Mouse (Mus musculus) embryonic facial prominence, embryonic 14.5 days (tissue): ENCODE data around the gene Krt81. TPM values are rescaled to one million over a fixed set of nuclear protein-coding genes. Genes with fewer than 3 reads are reported as not detected.

Source experiments
- ATAC-seq: fragments of 200-750 bp; cut with Nextera tagmentation; 2 replicates; pipeline ENCODE4 v1.8.0; 2017; ENCODE audit warnings: low read depth, moderate number of reproducible peaks, moderate TSS enrichment
- DNase-seq: peaks from one replicate; pipeline ENCODE4 v3.0.0-alpha.2; 2015; ENCODE audit warnings: low spot score
- H3K27ac ChIP-seq: fragments of 300-500 bp; sonication (generic); replicated peaks from 2 replicates; pipeline ENCODE4 v1.5.1; 2014; ENCODE audit warnings: low read depth, mild to moderate bottlenecking, low read length, moderate library complexity
- H3K27me3 ChIP-seq: fragments of 300-500 bp; sonication (generic); replicated peaks from 2 replicates; pipeline ENCODE4 v1.6.1; 2014; ENCODE audit warnings: low read length; ENCODE audit not compliant: control insufficient read depth, insufficient read depth
- H3K36me3 ChIP-seq: fragments of 300-500 bp; sonication (generic); 2 replicates; pipeline ENCODE4 v1.6.1; 2014; ENCODE audit warnings: low read length, mixed read lengths; ENCODE audit not compliant: control insufficient read depth, insufficient read depth
- H3K4me1 ChIP-seq: fragments of 300-500 bp; sonication (generic); 2 replicates; pipeline ENCODE4 v1.6.1; 2014; ENCODE audit warnings: antibody characterized with exemption, low read length; ENCODE audit not compliant: control insufficient read depth, insufficient read depth
- H3K4me2 ChIP-seq: fragments of 300-500 bp; sonication (generic); 2 replicates; pipeline ENCODE4 v1.6.1; 2014; ENCODE audit warnings: low read depth, mild to moderate bottlenecking, low read length, moderate library complexity, mixed read lengths
- H3K4me3 ChIP-seq: fragments of 300-500 bp; sonication (generic); 2 replicates; pipeline ENCODE4 v1.5.1; 2014; ENCODE audit warnings: low read depth, mild to moderate bottlenecking, low read length
- H3K9ac ChIP-seq: fragments of 300-500 bp; sonication (generic); 2 replicates; pipeline ENCODE4 v1.6.1; 2014; ENCODE audit warnings: low read depth, mild to moderate bottlenecking, low read length, moderate library complexity, mixed read lengths
- H3K9me3 ChIP-seq: fragments of 300-500 bp; sonication (generic); 2 replicates; pipeline ENCODE4 v1.6.1; 2016; ENCODE audit warnings: low read length; ENCODE audit not compliant: control insufficient read depth
- WGBS: fragments of 180-500 bp; shearing (Covaris S2); extraction: QIAGEN DNeasy Blood & Tissue Kit; methylation state at CpG from one replicate; pipeline ENCODE4 v1.1.7; 2014; 5-methylcytosine and 5-hydroxymethylcytosine counted together
- polyA plus RNA-seq: library from polyadenylated mRNA; unstranded; fragments of >200 nt; fragmentation: Nextera tagmentation; extraction: Ambion mirVana; gene quantifications from 2 replicates; pipeline ENCODE4 v1.2.1, GENCODE M21; 2014

Gene Krt81
- polyA plus RNA-seq, 1 experiment from 2014 or later, result not detected

GRCm38 (mm10) chr15:101459283-101459682 is 4.3 kb downstream of the Krt81 start:
- 79% methylated on average over 14 of the region's 14 CpGs for WGBS
- H3K36me3 ChIP-seq, result no peaks in the 10 kb centered on the region
- no peak overlapping the region for H3K4me3 ChIP-seq
- 0 out of 2 replicates have a peak, but pooled peaks cover 8% of the 10 kb centered on the region for H3K9me3 ChIP-seq
- H3K4me2 ChIP-seq, result no peak overlapping the region
- no peak for DNase-seq
- H3K4me1 ChIP-seq, result 0 out of 2 replicates have a peak, but pooled peaks cover 4% of the 10 kb centered on the region
- ATAC-seq, result no peak
- no peak overlapping the region for H3K27ac ChIP-seq
- no peak overlapping the region for H3K9ac ChIP-seq
- no peaks in the 10 kb centered on the region for H3K27me3 ChIP-seq

- 0 out of 2 replicates have a peak, but pooled peaks cover 5% of the 10 kb centered on the region for H3K4me1 ChIP-seq
- 0 out of 2 replicates have a peak, but pooled peaks cover 8% of the 10 kb centered on the region for H3K9me3 ChIP-seq
- peak overlapping the region; percentile 14; the same call in 1 of the 2 replicates for H3K9ac ChIP-seq
- H3K4me3 ChIP-seq, result no peak overlapping the region
- WGBS, result 52% methylated on average over 16 of the region's 16 CpGs
- H3K27me3 ChIP-seq, result no peaks in the 10 kb centered on the region
- DNase-seq, result peak; percentile 40
- H3K27ac ChIP-seq, result no peak overlapping the region
- no peak for ATAC-seq
- no peaks in the 10 kb centered on the region for H3K36me3 ChIP-seq
- H3K4me2 ChIP-seq, result no peak overlapping the region
These were observed 5.1 kb downstream of the Krt81 start for GRCm38 (mm10) chr15:101458361-101458930.

GRCm38 (mm10) chr15:101455891-101456290 is 7.7 kb downstream of the Krt81 start:
- no peak for DNase-seq
- no peak overlapping the region for H3K4me3 ChIP-seq
- H3K4me1 ChIP-seq, result peaks cover 10% of the 10 kb centered on the region; the same call in 1 of the 2 replicates
- H3K27ac ChIP-seq, result no peak overlapping the region
- 91% methylated on average over 6 of the region's 6 CpGs for WGBS
- H3K9me3 ChIP-seq, result 0 out of 2 replicates have a peak, but pooled peaks cover 8% of the 10 kb centered on the region
- no peak overlapping the region for H3K9ac ChIP-seq
- no peak overlapping the region for H3K4me2 ChIP-seq
- H3K27me3 ChIP-seq, result no peaks in the 10 kb centered on the region
- no peak for ATAC-seq
- no peaks in the 10 kb centered on the region for H3K36me3 ChIP-seq

- 82% methylated on average over 2 of the region's 2 CpGs for WGBS
These were observed 8.3 kb downstream of the Krt81 start for GRCm38 (mm10) chr15:101455292-101455691.

GRCm38 (mm10) chr15:101454774-101455173 is 8.8 kb downstream of the Krt81 start:
- Histone ChIP-seq H3K27ac (no peak overlapping the region), H3K9me3 (0 out of 2 replicates have a peak, but pooled peaks cover 8% of the 10 kb centered on the region), H3K9ac (no peak overlapping the region), H3K27me3 (no peaks in the 10 kb centered on the region), H3K36me3 (no peaks in the 10 kb centered on the region), H3K4me1 (peaks cover 10% of the 10 kb centered on the region; the same call in 1 of the 2 replicates), H3K4me2 (no peak overlapping the region), H3K4me3 (no peak overlapping the region)
- ATAC-seq, result no peak
- peak; percentile 19 for DNase-seq
- 86% methylated on average over 8 of the region's 8 CpGs for WGBS

More at GRCm38 (mm10) chr15:101455292-101455691, 8.3 kb downstream of the Krt81 start:
- Histone ChIP-seq H3K36me3 (no peaks in the 10 kb centered on the region), H3K4me1 (peaks cover 10% of the 10 kb centered on the region; the same call in 1 of the 2 replicates), H3K27ac (no peak overlapping the region), H3K4me3 (no peak overlapping the region), H3K9me3 (0 out of 2 replicates have a peak, but pooled peaks cover 8% of the 10 kb centered on the region), H3K4me2 (no peak overlapping the region), H3K9ac (no peak overlapping the region), H3K27me3 (no peaks in the 10 kb centered on the region)
- ATAC-seq, result no peak
- DNase-seq, result no peak

- no peak overlapping the region for H3K4me2 ChIP-seq
- ATAC-seq, result peak; percentile 74; the same call in 1 of the 2 replicates
These were observed 10.3 kb downstream of the Krt81 start for GRCm38 (mm10) chr15:101453093-101453736.

GRCm38 (mm10) chr15:101447444-101447843 is 16.1 kb downstream of the Krt81 start, which contains the start of gene Krt88:
Krt88 (plus strand) TSS chr15:101447744.
- no peak within 1 kb of the TSS for H3K4me3 ChIP-seq
- no peaks in the 10 kb centered on the region for H3K9me3 ChIP-seq
- no peaks in the 10 kb centered on the region for H3K36me3 ChIP-seq
- ATAC-seq (no peak), DNase-seq (no peak)
- WGBS, result 79% methylated on average over 2 of the region's 2 CpGs
- H3K4me1 ChIP-seq, result no peaks in the 10 kb centered on the region
- H3K4me2 ChIP-seq, result no peak within 1 kb of the TSS
- no peak within 1 kb of the TSS for H3K27ac ChIP-seq
- no peak within 1 kb of the TSS for H3K9ac ChIP-seq
- no peaks in the 10 kb centered on the region for H3K27me3 ChIP-seq

More at GRCm38 (mm10) chr15:101453093-101453736, 10.3 kb downstream of the Krt81 start:
- Histone ChIP-seq H3K27ac (no peak overlapping the region), H3K9me3 (0 out of 2 replicates have a peak, but pooled peaks cover 8% of the 10 kb centered on the region), H3K4me1 (peaks cover 5% of the 10 kb centered on the region; the same call in 1 of the 2 replicates), H3K27me3 (no peaks in the 10 kb centered on the region), H3K9ac (no peak overlapping the region), H3K4me3 (no peak overlapping the region), H3K36me3 (no peaks in the 10 kb centered on the region)
- peak; percentile 62 for DNase-seq
- WGBS, result 3% methylated on average over 13 of the region's 13 CpGs

- peak; percentile 20 for DNase-seq
- no peaks in the 10 kb centered on the region for H3K36me3 ChIP-seq
- no peak overlapping the region for H3K4me3 ChIP-seq
- H3K4me2 ChIP-seq, result no peak overlapping the region
- no peak overlapping the region for H3K27ac ChIP-seq
- H3K27me3 ChIP-seq, result no peaks in the 10 kb centered on the region
- ATAC-seq, result no peak
- no peak overlapping the region for H3K9ac ChIP-seq
- no peaks in the 10 kb centered on the region for H3K4me1 ChIP-seq
- H3K9me3 ChIP-seq, result no peaks in the 10 kb centered on the region
- 60% methylated on average over 11 of the region's 11 CpGs for WGBS
These were observed 17.0 kb downstream of the Krt81 start for GRCm38 (mm10) chr15:101446572-101446971.
